Mouse (Mus musculus) ES-E14 (cell line): ENCODE results near the gene Cactin. TPM values are rescaled to one million over a fixed set of nuclear protein-coding genes. Genes with fewer than 3 reads are reported as not detected.
A peak's percentile ranks its signal among the peaks of the same experiment; 100 is the strongest.

Experiments used
- DNase-seq: peaks from one replicate; pipeline ENCODE4 v3.0.0-alpha.2; 2013; ENCODE audit warnings: low read depth, low spot score
- H3K27ac ChIP-seq: 2 replicates; pipeline ENCODE4 v1.5.1; 2012; ENCODE audit warnings: low read depth, mild to moderate bottlenecking, low read length, moderate library complexity, mixed read lengths; ENCODE audit not compliant: poor library complexity, insufficient read depth, severe bottlenecking
- H3K36me3 ChIP-seq: 2 replicates; pipeline ENCODE4 v1.6.1; 2012; ENCODE audit warnings: mild to moderate bottlenecking, low read length, moderate library complexity, mixed read lengths; ENCODE audit not compliant: control insufficient read depth, poor library complexity, insufficient read depth, severe bottlenecking
- H3K4me1 ChIP-seq, 2 experiments: fragments of 150-350 bp in 1 of 2; sonication (generic) in 1 of 2; 2 replicates each; pipeline ENCODE4 v1.6.1; 2012; ENCODE audit warnings: low read length in 2 of 2, mild to moderate bottlenecking in 1 of 2, mixed read lengths in 1 of 2; ENCODE audit not compliant: control insufficient read depth in 2 of 2, insufficient read depth in 2 of 2, poor library complexity in 1 of 2
- H3K4me3 ChIP-seq, 2 experiments: fragments of 150-350 bp in 1 of 2; sonication (generic) in 1 of 2; 2 replicates each; pipeline ENCODE4 v1.5.1; 2012; ENCODE audit warnings: low read length in 2 of 2, low read depth in 1 of 2, mild to moderate bottlenecking in 1 of 2, mixed read lengths in 1 of 2; ENCODE audit not compliant: insufficient read depth in 1 of 2, poor library complexity in 1 of 2, severe bottlenecking in 1 of 2
- H3K9ac ChIP-seq: 2 replicates; pipeline ENCODE4 v1.6.1; 2012; ENCODE audit warnings: low read depth, mild to moderate bottlenecking, low read length, mixed read lengths; ENCODE audit not compliant: poor library complexity, insufficient read depth, severe bottlenecking
- H3K9me3 ChIP-seq: fragments of 150-350 bp; sonication (generic); 2 replicates; pipeline ENCODE4 v1.6.1; 2012; ENCODE audit warnings: low read depth, mild to moderate bottlenecking, low read length; ENCODE audit not compliant: control insufficient read depth, insufficient read depth
- CHD2 ChIP-seq: IDR thresholded peaks from 2 replicates; pipeline ENCODE4 v1.6.1; 2014; ENCODE audit warnings: mild to moderate bottlenecking, low read depth, low read length, inconsistent platforms
- HCFC1 ChIP-seq: IDR thresholded peaks from 2 replicates; pipeline ENCODE4 v1.6.1; 2012; ENCODE audit warnings: low read length, inconsistent platforms, borderline replicate concordance; ENCODE audit not compliant: insufficient read depth
- MAFK ChIP-seq: IDR thresholded peaks from 2 replicates; pipeline ENCODE4 v1.6.1; 2014; ENCODE audit warnings: mild to moderate bottlenecking, low read depth, low read length, inconsistent platforms; ENCODE audit not compliant: insufficient read depth
- ZC3H11A ChIP-seq: IDR thresholded peaks from 2 replicates; pipeline ENCODE4 v1.6.1; 2012; ENCODE audit warnings: low read depth, mild to moderate bottlenecking, inconsistent platforms, low read length, borderline replicate concordance
- ZNF384 ChIP-seq: IDR thresholded peaks from 2 replicates; pipeline ENCODE4 v1.6.1; 2012; ENCODE audit warnings: low read depth, low read length, inconsistent platforms
- in situ Hi-C, 2 experiments: fragments of 600-800 bp; cut with MboI; formaldehyde crosslinking; loops; one replicate each; pipeline ENCODE4 v1.15.1; 2025; ENCODE audit warnings: low sequenced_read_pairs in 2 of 2, inconsistent platforms in 1 of 2; ENCODE audit not compliant: unreplicated experiment in 2 of 2
- total RNA-seq: library from RNA; depleted of rRNA; stranded (reverse); fragments of 300-350 nt; gene quantifications from 2 replicates; pipeline ENCODE4 v1.2.3, GENCODE M21; 2012

The Cactin gene
- total RNA-seq, 1 experiment = 54.9 TPM

DNA sequence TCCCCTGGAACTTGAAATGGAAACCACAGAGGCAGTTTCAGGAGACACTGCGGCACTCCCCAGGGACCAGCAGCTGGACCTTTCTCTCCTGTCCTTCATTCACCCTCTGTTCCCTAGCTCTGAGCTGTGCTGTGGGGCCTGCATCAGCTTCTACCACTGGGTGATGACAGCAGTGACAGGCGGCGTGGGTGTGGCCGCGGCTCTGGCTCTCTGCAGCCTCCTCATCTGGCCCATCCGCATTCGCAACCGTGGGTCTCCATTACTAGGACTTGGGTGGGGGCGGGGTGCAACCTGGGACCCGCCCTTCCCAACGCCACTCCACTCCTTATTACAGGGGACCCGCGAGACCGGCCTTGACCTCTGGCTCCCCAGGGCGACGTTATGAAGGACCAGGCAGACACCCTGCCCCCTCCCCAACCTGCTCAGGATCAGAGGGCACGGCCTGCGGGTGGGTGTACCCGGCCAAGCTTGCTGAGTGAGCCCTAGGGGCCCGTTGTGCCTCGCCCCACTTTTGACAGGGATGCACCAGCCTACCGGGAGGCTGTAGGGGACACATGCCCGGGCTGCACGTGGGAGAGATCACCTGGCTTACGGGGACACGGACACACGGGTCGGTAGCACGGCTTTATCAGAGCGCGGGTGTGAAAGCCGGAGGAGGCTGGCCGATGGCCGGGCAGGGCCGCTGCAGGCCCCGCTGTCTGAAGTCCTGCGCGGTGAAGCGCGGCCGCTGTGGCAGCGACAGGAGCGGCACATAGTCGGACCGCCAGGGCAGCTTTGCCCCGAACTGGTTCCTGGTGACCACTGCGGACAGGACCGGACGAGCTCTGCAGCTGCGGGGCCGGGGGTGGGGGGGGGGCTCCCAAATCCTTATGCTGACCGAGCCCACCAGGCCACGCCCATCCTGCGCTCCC, 42.8 kb downstream of the Cactin start:
- no peak overlapping the region for H3K9ac ChIP-seq
- peaks cover 54% of the 10 kb centered on the region for H3K36me3 ChIP-seq
- TF ChIP-seq CHD2 (no peak), MAFK (no peak), ZC3H11A (no peak)
- in situ Hi-C loops = no loop called here
- H3K9me3 ChIP-seq = no peaks in the 10 kb centered on the region
- peaks cover 3 to 49% of the 10 kb centered on the region in 2 experiments; a peak in 3 of 4 replicates for H3K4me1 ChIP-seq
- no peak for DNase-seq
- peak overlapping the region; percentile 23 to 28; a peak in 3 of 4 replicates for H3K4me3 ChIP-seq
- H3K27ac ChIP-seq = no peak overlapping the region

- H3K4me1 ChIP-seq = peaks cover 3 to 49% of the 10 kb centered on the region in 2 experiments; a peak in 3 of 4 replicates
- peak overlapping the region; percentile 5; the same call in 1 of the 2 replicates for H3K9ac ChIP-seq
- no peaks in the 10 kb centered on the region for H3K9me3 ChIP-seq
- H3K4me3 ChIP-seq = peak overlapping the region in 1 of 2 experiments; percentile 10; a peak in 1 of 4 replicates
- DNase-seq = no peak
- no peak overlapping the region for H3K27ac ChIP-seq
- peaks cover 64% of the 10 kb centered on the region for H3K36me3 ChIP-seq
- in situ Hi-C loops = no loop called here
- no peak for TF ChIP-seq CHD2
- no peak for TF ChIP-seq HCFC1
- no peak for TF ChIP-seq ZNF384
- no peak for TF ChIP-seq MAFK
- TF ChIP-seq ZC3H11A = no peak
Measured at GRCm38 (mm10) chr10:81364666-81365065, 43.8 kb downstream of the Cactin start.

GRCm38 (mm10) chr10:81365073-81365472, 44.2 kb downstream of the Cactin start:
- no peak for TF ChIP-seq HCFC1
- no peak for TF ChIP-seq MAFK
- TF ChIP-seq ZC3H11A = no peak
- no peak for TF ChIP-seq CHD2
- TF ChIP-seq ZNF384 = no peak
- no peak overlapping the region for H3K4me3 ChIP-seq
- peaks cover 65% of the 10 kb centered on the region for H3K36me3 ChIP-seq
- no peaks in the 10 kb centered on the region for H3K9me3 ChIP-seq
- H3K4me1 ChIP-seq = peaks cover 3 to 45% of the 10 kb centered on the region in 2 experiments; a peak in 3 of 4 replicates
- in situ Hi-C loops = no loop called here
- DNase-seq = no peak
- H3K27ac ChIP-seq = no peak overlapping the region
- no peak overlapping the region for H3K9ac ChIP-seq

DNA sequence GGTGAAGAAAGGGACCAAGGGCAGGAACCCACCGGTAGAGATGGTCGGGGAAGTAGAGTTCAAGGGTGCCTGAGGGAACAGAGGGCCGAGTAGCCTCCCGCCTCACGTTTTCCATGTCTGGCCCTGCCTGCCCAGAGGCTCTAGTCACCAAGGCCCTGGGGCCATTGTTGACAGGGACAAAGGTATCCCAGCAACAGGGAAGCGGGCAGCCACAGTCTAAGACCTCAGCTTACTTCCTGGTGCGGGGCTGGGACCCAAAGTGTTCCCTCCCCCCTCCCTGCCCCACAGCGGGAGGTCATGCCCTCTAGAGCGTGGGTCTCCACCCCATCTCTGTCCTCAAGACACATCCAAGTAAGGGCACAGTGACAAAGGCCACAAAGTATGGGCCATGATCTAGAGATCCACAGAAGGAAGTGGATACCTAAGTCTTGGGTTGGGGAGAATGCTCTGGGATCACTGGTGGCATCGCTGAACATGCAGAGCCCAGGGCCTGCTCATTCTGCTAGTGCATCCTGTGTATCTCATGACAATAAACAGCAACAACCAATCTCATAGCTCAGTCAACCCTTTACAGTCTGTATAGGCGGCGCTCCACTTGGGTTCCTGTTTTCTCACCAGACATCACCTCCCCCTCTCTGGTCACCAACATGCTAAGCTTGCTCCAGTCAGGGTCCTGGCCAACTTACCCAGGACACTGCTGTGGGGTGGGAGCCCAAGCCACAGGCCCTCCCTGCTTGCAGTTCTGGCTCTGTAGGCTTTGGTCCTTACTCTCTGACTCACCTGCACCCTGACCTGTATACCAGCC, 45.0 kb downstream of the Cactin start, which contains the start of gene 4930404N11Rik:
TSS of gene 4930404N11Rik (minus strand) at position 145 of the 805 bp plus-strand sequence.
- in situ Hi-C loops = no loop called here
- H3K4me3 ChIP-seq = peak within 1 kb of the TSS in 1 of 2 experiments; percentile 10; a peak in 1 of 4 replicates
- H3K27ac ChIP-seq = no peak within 1 kb of the TSS; the same call in 1 of the 2 replicates

More for the DNA sequence above, 45.0 kb downstream of the Cactin start, which contains the start of gene 4930404N11Rik:
- Histone ChIP-seq H3K9ac (peak within 1 kb of the TSS; percentile 5; the same call in 1 of the 2 replicates), H3K4me1 (peaks cover 0 to 41% of the 10 kb centered on the region in 2 experiments; a peak in 3 of 4 replicates), H3K9me3 (no peaks in the 10 kb centered on the region), H3K36me3 (peaks cover 71% of the 10 kb centered on the region)
- no peak for DNase-seq
- TF ChIP-seq MAFK = no peak
- no peak for TF ChIP-seq ZC3H11A
- no peak for TF ChIP-seq CHD2
- no peak for TF ChIP-seq HCFC1
- no peak for TF ChIP-seq ZNF384
